Mouse (Mus musculus): Measurements from ENCODE around the gene Dcaf12. TPM values are rescaled to one million over a fixed set of nuclear protein-coding genes. Genes with fewer than 3 reads are reported as not detected.

Dcaf12 gene
- polyA plus RNA-seq, 1 experiment = 44.6 TPM

GRCm38 (mm10) chr4:41274980-41275850 is 39.5 kb downstream of the Dcaf12 start, which contains the start of gene Ubap2:
Ubap2 (minus strand) TSS chr4:41275144.
- Histone ChIP-seq H3K27me3 (ENCODE audit: control insufficient read depth, insufficient read depth, low read length) (no peaks in the 10 kb centered on the region), H3K27ac (ENCODE audit: insufficient read depth, low read length) (peak within 1 kb of the TSS; percentile 94), H3K4me1 (ENCODE audit: control insufficient read depth, insufficient read depth, insufficient read length) (peaks cover 5% of the 10 kb centered on the region; the same call in 1 of the 2 replicates), H3K36me3 (ENCODE audit: control insufficient read depth, insufficient read depth, low read length) (peaks cover 2% of the 10 kb centered on the region; the same call in 1 of the 2 replicates), H3K4me3 (ENCODE audit: extremely low read depth, insufficient read depth, insufficient read length) (peak within 1 kb of the TSS; percentile 87)
- no peak for TF ChIP-seq POLR2A (IDR thresholded peaks at IDR 0.05; ENCODE audit: low read depth, low read length)
- peak; percentile 97 for DNase-seq (ENCODE audit: low read depth in 1 of 2, low spot score in 2 of 2)
- under 1% methylated on average over 60 of the region's 60 CpGs for WGBS

GRCm38 (mm10) chr4:41274377-41274979 is 40.2 kb downstream of the Dcaf12 start:
- H3K27ac ChIP-seq (ENCODE audit: insufficient read depth, low read length) = peak overlapping the region; percentile 94
- under 1% methylated on average over 18 of the region's 18 CpGs for WGBS
- no peak for TF ChIP-seq CTCF (IDR thresholded peaks at IDR 0.05; ENCODE audit: extremely low read depth, insufficient read depth, insufficient read length, insufficient replicate concordance)
- TF ChIP-seq POLR2A (IDR thresholded peaks at IDR 0.05; ENCODE audit: low read depth, low read length) = no peak
- H3K4me3 ChIP-seq (ENCODE audit: extremely low read depth, insufficient read depth, insufficient read length) = peak overlapping the region; percentile 87
- no peaks in the 10 kb centered on the region for H3K27me3 ChIP-seq (ENCODE audit: control insufficient read depth, insufficient read depth, low read length)
- peaks cover 2% of the 10 kb centered on the region; the same call in 1 of the 2 replicates for H3K36me3 ChIP-seq (ENCODE audit: control insufficient read depth, insufficient read depth, low read length)
- H3K4me1 ChIP-seq (ENCODE audit: control insufficient read depth, insufficient read depth, insufficient read length) = peaks cover 5% of the 10 kb centered on the region; the same call in 1 of the 2 replicates
- DNase-seq (ENCODE audit: low read depth in 1 of 2, low spot score in 2 of 2) = peak in 1 of 2 experiments; percentile 2

- TF ChIP-seq POLR2A (IDR thresholded peaks at IDR 0.05; ENCODE audit: low read depth, low read length) (no peak), CTCF (IDR thresholded peaks at IDR 0.05; ENCODE audit: extremely low read depth, insufficient read depth, insufficient read length, insufficient replicate concordance) (no peak)
- H3K36me3 ChIP-seq (ENCODE audit: control insufficient read depth, insufficient read depth, low read length) = peaks cover 4% of the 10 kb centered on the region; the same call in 1 of the 2 replicates
- peaks cover 5% of the 10 kb centered on the region; the same call in 1 of the 2 replicates for H3K4me1 ChIP-seq (ENCODE audit: control insufficient read depth, insufficient read depth, insufficient read length)
- no peak overlapping the region for H3K27ac ChIP-seq (ENCODE audit: insufficient read depth, low read length)
- no peak overlapping the region for H3K4me3 ChIP-seq (ENCODE audit: extremely low read depth, insufficient read depth, insufficient read length)
- no peaks in the 10 kb centered on the region for H3K27me3 ChIP-seq (ENCODE audit: control insufficient read depth, insufficient read depth, low read length)
- no peak for DNase-seq (ENCODE audit: low read depth in 1 of 2, low spot score in 2 of 2)
Observed at GRCm38 (mm10) chr4:41268133-41268532, 46.6 kb downstream of the Dcaf12 start.

GRCm38 (mm10) chr4:41266350-41266749 is 48.3 kb downstream of the Dcaf12 start:
- TF ChIP-seq POLR2A (IDR thresholded peaks at IDR 0.05; ENCODE audit: low read depth, low read length) (no peak), CTCF (IDR thresholded peaks at IDR 0.05; ENCODE audit: extremely low read depth, insufficient read depth, insufficient read length, insufficient replicate concordance) (no peak)
- 80% methylated on average over 4 of the region's 4 CpGs for WGBS
- no peak overlapping the region for H3K27ac ChIP-seq (ENCODE audit: insufficient read depth, low read length)
- H3K4me1 ChIP-seq (ENCODE audit: control insufficient read depth, insufficient read depth, insufficient read length) = no peaks in the 10 kb centered on the region
- DNase-seq (ENCODE audit: low read depth in 1 of 2, low spot score in 2 of 2) = no peak
- H3K36me3 ChIP-seq (ENCODE audit: control insufficient read depth, insufficient read depth, low read length) = peaks cover 4% of the 10 kb centered on the region; the same call in 1 of the 2 replicates
- no peaks in the 10 kb centered on the region for H3K27me3 ChIP-seq (ENCODE audit: control insufficient read depth, insufficient read depth, low read length)
- H3K4me3 ChIP-seq (ENCODE audit: extremely low read depth, insufficient read depth, insufficient read length) = no peak overlapping the region

- H3K4me1 ChIP-seq (ENCODE audit: control insufficient read depth, insufficient read depth, insufficient read length) = no peaks in the 10 kb centered on the region
- H3K27me3 ChIP-seq (ENCODE audit: control insufficient read depth, insufficient read depth, low read length) = no peaks in the 10 kb centered on the region
- H3K27ac ChIP-seq (ENCODE audit: insufficient read depth, low read length) = no peak overlapping the region
- DNase-seq (ENCODE audit: low read depth in 1 of 2, low spot score in 2 of 2) = no peak
- H3K36me3 ChIP-seq (ENCODE audit: control insufficient read depth, insufficient read depth, low read length) = no peaks in the 10 kb centered on the region
- TF ChIP-seq POLR2A (IDR thresholded peaks at IDR 0.05; ENCODE audit: low read depth, low read length) (no peak), CTCF (IDR thresholded peaks at IDR 0.05; ENCODE audit: extremely low read depth, insufficient read depth, insufficient read length, insufficient replicate concordance) (no peak)
- H3K4me3 ChIP-seq (ENCODE audit: extremely low read depth, insufficient read depth, insufficient read length) = no peak overlapping the region
Observed at GRCm38 (mm10) chr4:41260691-41261090, 54.0 kb downstream of the Dcaf12 start.

- 95% methylated on average over 4 of the region's 4 CpGs for WGBS
- Histone ChIP-seq H3K4me3 (ENCODE audit: extremely low read depth, insufficient read depth, insufficient read length) (no peak overlapping the region), H3K27ac (ENCODE audit: insufficient read depth, low read length) (no peak overlapping the region), H3K36me3 (ENCODE audit: control insufficient read depth, insufficient read depth, low read length) (no peaks in the 10 kb centered on the region), H3K27me3 (ENCODE audit: control insufficient read depth, insufficient read depth, low read length) (no peaks in the 10 kb centered on the region), H3K4me1 (ENCODE audit: control insufficient read depth, insufficient read depth, insufficient read length) (no peaks in the 10 kb centered on the region)
- TF ChIP-seq CTCF (IDR thresholded peaks at IDR 0.05; ENCODE audit: extremely low read depth, insufficient read depth, insufficient read length, insufficient replicate concordance) (no peak), POLR2A (IDR thresholded peaks at IDR 0.05; ENCODE audit: low read depth, low read length) (no peak)
- no peak for DNase-seq (ENCODE audit: low read depth in 1 of 2, low spot score in 2 of 2)
Observed at GRCm38 (mm10) chr4:41259019-41259418, 55.7 kb downstream of the Dcaf12 start.
